Mouse (Mus musculus) limb, embryonic 13.5 days (tissue): ENCODE data around the gene Gpr27. TPM values are rescaled to one million over a fixed set of nuclear protein-coding genes. Genes with fewer than 3 reads are reported as not detected.

Experiments
- ATAC-seq: fragments of 200-750 bp; cut with Nextera tagmentation; 2 replicates; pipeline ENCODE4 v1.8.0; 2017; ENCODE audit warnings: low read depth, moderate number of reproducible peaks, moderate TSS enrichment; ENCODE audit not compliant: low FRiP score
- H3K27ac ChIP-seq: fragments of 300-500 bp; sonication (generic); 2 replicates; pipeline ENCODE4 v1.5.1; 2015; ENCODE audit warnings: inconsistent platforms, mild to moderate bottlenecking, moderate library complexity
- H3K27me3 ChIP-seq: fragments of 300-500 bp; sonication (generic); 2 replicates; pipeline ENCODE4 v1.6.1; 2015; ENCODE audit warnings: mild to moderate bottlenecking, inconsistent platforms
- H3K36me3 ChIP-seq: fragments of 300-500 bp; sonication (generic); 2 replicates; pipeline ENCODE4 v1.6.1; 2015; ENCODE audit warnings: inconsistent platforms, mild to moderate bottlenecking, moderate library complexity
- H3K4me1 ChIP-seq: fragments of 300-500 bp; sonication (generic); 2 replicates; pipeline ENCODE4 v1.6.1; 2015; ENCODE audit warnings: inconsistent platforms
- H3K4me2 ChIP-seq: fragments of 300-500 bp; sonication (generic); replicated peaks from 2 replicates; pipeline ENCODE4 v1.6.1; 2015; ENCODE audit warnings: inconsistent platforms, mild to moderate bottlenecking, moderate library complexity
- H3K4me3 ChIP-seq: fragments of 300-500 bp; sonication (generic); 2 replicates; pipeline ENCODE4 v1.5.1; 2015; ENCODE audit warnings: moderate library complexity, mild to moderate bottlenecking, inconsistent platforms
- H3K9ac ChIP-seq: fragments of 300-500 bp; sonication (generic); 2 replicates; pipeline ENCODE4 v1.6.1; 2015; ENCODE audit warnings: mild to moderate bottlenecking, inconsistent platforms
- H3K9me3 ChIP-seq: fragments of 300-500 bp; sonication (generic); 2 replicates; pipeline ENCODE4 v1.6.1; 2016; ENCODE audit warnings: inconsistent platforms
- WGBS: fragments of 180-500 bp; shearing (Covaris S2); methylation state at CpG from one replicate; pipeline ENCODE4 v1.1.7; 2015; 5-methylcytosine and 5-hydroxymethylcytosine counted together
- polyA plus RNA-seq: library from polyadenylated mRNA; unstranded; fragments of >200 nt; fragmentation: Nextera tagmentation; extraction: Ambion mirVana; gene quantifications from 2 replicates; pipeline ENCODE4 v1.2.1, GENCODE M21; 2015

The Gpr27 gene
- polyA plus RNA-seq = 5.9 and 6.1 TPM in 2 replicates

GRCm38 (mm10) chr6:99692206-99692915, at the start of gene Gpr27:
Gpr27 (plus strand) TSS chr6:99692679.
- peak within 1 kb of the TSS; percentile 90 for H3K9ac ChIP-seq
- no peaks in the 10 kb centered on the region for H3K9me3 ChIP-seq
- peaks cover 16% of the 10 kb centered on the region for H3K4me1 ChIP-seq
- peaks cover 79% of the 10 kb centered on the region for H3K27me3 ChIP-seq
- peak within 1 kb of the TSS; percentile 70; the same call in 1 of the 2 replicates for H3K27ac ChIP-seq
- H3K36me3 ChIP-seq = no peaks in the 10 kb centered on the region
- peak; percentile 68 for ATAC-seq
- WGBS = under 1% methylated on average over 90 of the region's 112 CpGs
- H3K4me3 ChIP-seq = peak within 1 kb of the TSS; percentile 80
- H3K4me2 ChIP-seq = peak within 1 kb of the TSS; percentile 96

GRCm38 (mm10) chr6:99643439-99644199, 48.9 kb upstream of the Gpr27 start:
- H3K27ac ChIP-seq = no peak overlapping the region
- peaks cover 44% of the 10 kb centered on the region for H3K36me3 ChIP-seq
- ATAC-seq = no peak
- peaks cover 11% of the 10 kb centered on the region for H3K4me1 ChIP-seq
- no peak overlapping the region for H3K9ac ChIP-seq
- no peaks in the 10 kb centered on the region; the same call in 1 of the 2 replicates for H3K9me3 ChIP-seq
- WGBS = 64% methylated on average over 10 of the region's 10 CpGs
- no peaks in the 10 kb centered on the region for H3K27me3 ChIP-seq
- H3K4me3 ChIP-seq = no peak overlapping the region
- no peak overlapping the region for H3K4me2 ChIP-seq

GRCm38 (mm10) chr6:99644386-99644785, 48.1 kb upstream of the Gpr27 start:
- Histone ChIP-seq H3K4me2 (no peak overlapping the region), H3K27me3 (no peaks in the 10 kb centered on the region), H3K4me3 (no peak overlapping the region), H3K4me1 (peaks cover 13% of the 10 kb centered on the region), H3K27ac (no peak overlapping the region), H3K9ac (no peak overlapping the region), H3K9me3 (no peaks in the 10 kb centered on the region; the same call in 1 of the 2 replicates), H3K36me3 (peaks cover 37% of the 10 kb centered on the region)
- WGBS = 87% methylated on average over 5 of the region's 5 CpGs
- no peak for ATAC-seq

- no peak overlapping the region for H3K9ac ChIP-seq
- no peaks in the 10 kb centered on the region for H3K27me3 ChIP-seq
- H3K36me3 ChIP-seq = peaks cover 32% of the 10 kb centered on the region
- no peak for ATAC-seq
- WGBS = 88% methylated on average over 5 of the region's 5 CpGs
- H3K4me3 ChIP-seq = no peak overlapping the region
- no peaks in the 10 kb centered on the region; the same call in 1 of the 2 replicates for H3K9me3 ChIP-seq
- H3K27ac ChIP-seq = no peak overlapping the region
- H3K4me1 ChIP-seq = peaks cover 18% of the 10 kb centered on the region
- no peak overlapping the region for H3K4me2 ChIP-seq
These were observed 47.6 kb upstream of the Gpr27 start for GRCm38 (mm10) chr6:99644876-99645275.

GRCm38 (mm10) chr6:99646344-99646743, 46.1 kb upstream of the Gpr27 start:
- H3K9ac ChIP-seq = no peak overlapping the region
- peaks cover 30% of the 10 kb centered on the region for H3K36me3 ChIP-seq
- ATAC-seq = no peak
- H3K4me2 ChIP-seq = 0 out of 2 replicates have a peak overlapping the region, but pooled peaks have one; percentile 1
- no peak overlapping the region for H3K4me3 ChIP-seq
- no peaks in the 10 kb centered on the region; the same call in 1 of the 2 replicates for H3K9me3 ChIP-seq
- H3K4me1 ChIP-seq = peaks cover 18% of the 10 kb centered on the region
- H3K27me3 ChIP-seq = no peaks in the 10 kb centered on the region
- 50% methylated on average over 10 of the region's 10 CpGs for WGBS
- no peak overlapping the region for H3K27ac ChIP-seq

GRCm38 (mm10) chr6:99649307-99649706, 43.2 kb upstream of the Gpr27 start:
- WGBS = 41% methylated on average over 2 of the region's 2 CpGs
- H3K36me3 ChIP-seq = peaks cover 24% of the 10 kb centered on the region
- H3K4me1 ChIP-seq = peaks cover 25% of the 10 kb centered on the region
- H3K27me3 ChIP-seq = 0 out of 2 replicates have a peak, but pooled peaks cover 4% of the 10 kb centered on the region
- H3K27ac ChIP-seq = no peak overlapping the region
- ATAC-seq = no peak
- no peak overlapping the region for H3K4me2 ChIP-seq
- no peak overlapping the region for H3K4me3 ChIP-seq
- H3K9ac ChIP-seq = no peak overlapping the region
- H3K9me3 ChIP-seq = no peaks in the 10 kb centered on the region; the same call in 1 of the 2 replicates

GRCm38 (mm10) chr6:99652341-99652740, 40.1 kb upstream of the Gpr27 start:
- peaks cover 26% of the 10 kb centered on the region for H3K4me1 ChIP-seq
- no peaks in the 10 kb centered on the region for H3K9me3 ChIP-seq
- WGBS = 82% methylated on average over 2 of the region's 2 CpGs
- H3K27me3 ChIP-seq = 0 out of 2 replicates have a peak, but pooled peaks cover 4% of the 10 kb centered on the region
- no peak overlapping the region for H3K4me3 ChIP-seq
- H3K36me3 ChIP-seq = peaks cover 4% of the 10 kb centered on the region
- no peak for ATAC-seq
- H3K9ac ChIP-seq = no peak overlapping the region
- H3K4me2 ChIP-seq = no peak overlapping the region
- no peak overlapping the region for H3K27ac ChIP-seq

GRCm38 (mm10) chr6:99654343-99654742, 38.1 kb upstream of the Gpr27 start:
- 18% methylated on average over 5 of the region's 5 CpGs for WGBS
- no peak overlapping the region for H3K27ac ChIP-seq
- no peaks in the 10 kb centered on the region for H3K9me3 ChIP-seq
- H3K27me3 ChIP-seq = 0 out of 2 replicates have a peak, but pooled peaks cover 4% of the 10 kb centered on the region
- H3K9ac ChIP-seq = no peak overlapping the region
- H3K4me3 ChIP-seq = no peak overlapping the region
- peaks cover 27% of the 10 kb centered on the region for H3K4me1 ChIP-seq
- H3K4me2 ChIP-seq = no peak overlapping the region
- ATAC-seq = no peak; the same call in 1 of the 2 replicates
- H3K36me3 ChIP-seq = no peaks in the 10 kb centered on the region; the same call in 1 of the 2 replicates

GRCm38 (mm10) chr6:99655488-99655887, 37.0 kb upstream of the Gpr27 start:
- Histone ChIP-seq H3K36me3 (no peaks in the 10 kb centered on the region; the same call in 1 of the 2 replicates), H3K4me3 (no peak overlapping the region), H3K9me3 (no peaks in the 10 kb centered on the region), H3K27ac (no peak overlapping the region), H3K27me3 (0 out of 2 replicates have a peak, but pooled peaks cover 4% of the 10 kb centered on the region), H3K4me2 (no peak overlapping the region), H3K4me1 (peaks cover 23% of the 10 kb centered on the region), H3K9ac (no peak overlapping the region)
- no peak for ATAC-seq
- 43% methylated on average over 7 of the region's 7 CpGs for WGBS

- Histone ChIP-seq H3K9ac (no peak overlapping the region), H3K36me3 (no peaks in the 10 kb centered on the region; the same call in 1 of the 2 replicates), H3K4me3 (no peak overlapping the region), H3K9me3 (no peaks in the 10 kb centered on the region), H3K4me1 (peaks cover 26% of the 10 kb centered on the region), H3K27ac (no peak overlapping the region), H3K4me2 (no peak overlapping the region), H3K27me3 (0 out of 2 replicates have a peak, but pooled peaks cover 4% of the 10 kb centered on the region)
- ATAC-seq = no peak
- 91% methylated on average over 2 of the region's 2 CpGs for WGBS
These were observed 36.4 kb upstream of the Gpr27 start for GRCm38 (mm10) chr6:99656088-99656487.

GRCm38 (mm10) chr6:99658586-99658985, 33.9 kb upstream of the Gpr27 start:
- Histone ChIP-seq H3K27ac (no peak overlapping the region), H3K27me3 (no peaks in the 10 kb centered on the region), H3K4me3 (no peak overlapping the region), H3K4me2 (no peak overlapping the region), H3K9me3 (no peaks in the 10 kb centered on the region), H3K9ac (no peak overlapping the region), H3K4me1 (peaks cover 21% of the 10 kb centered on the region), H3K36me3 (no peaks in the 10 kb centered on the region)
- WGBS = 64% methylated on average over 10 of the region's 10 CpGs
- no peak for ATAC-seq

GRCm38 (mm10) chr6:99660443-99660842, 32.0 kb upstream of the Gpr27 start:
- H3K9ac ChIP-seq = no peak overlapping the region
- H3K4me2 ChIP-seq = no peak overlapping the region
- H3K4me1 ChIP-seq = peaks cover 27% of the 10 kb centered on the region
- 36% methylated on average over 3 of the region's 3 CpGs for WGBS
- no peak overlapping the region for H3K4me3 ChIP-seq
- ATAC-seq = no peak
- no peaks in the 10 kb centered on the region for H3K36me3 ChIP-seq
- H3K27ac ChIP-seq = no peak overlapping the region
- H3K27me3 ChIP-seq = no peaks in the 10 kb centered on the region
- H3K9me3 ChIP-seq = no peaks in the 10 kb centered on the region
